Mouse (Mus musculus) CH12.LX (cell line): ENCODE measurements around the gene Defb26. TPM values are rescaled to one million over a fixed set of nuclear protein-coding genes. Genes with fewer than 3 reads are reported as not detected.

ENCODE experiments used
- DNase-seq: peaks from one replicate; pipeline ENCODE4 v3.0.0-alpha.2; 2013; ENCODE audit errors: extremely low read depth
- H3K27ac ChIP-seq: 2 replicates; pipeline ENCODE4 v1.5.1; 2012; ENCODE audit warnings: low read depth, mild to moderate bottlenecking, control low read depth, moderate library complexity; ENCODE audit not compliant: insufficient read depth
- H3K27me3 ChIP-seq: replicated peaks from 2 replicates; pipeline ENCODE3; 2012; ENCODE audit warnings: inconsistent platforms
- H3K36me3 ChIP-seq, 2 experiments: replicated peaks in 1 of 2; 2 replicates each; pipeline versions ENCODE3 to v1.6.1; 2012; ENCODE audit warnings: inconsistent platforms in 1 of 2, low read length in 1 of 2, mild to moderate bottlenecking in 1 of 2, mixed read lengths in 1 of 2, moderate library complexity in 1 of 2; ENCODE audit not compliant: control insufficient read depth in 1 of 2, insufficient read depth in 1 of 2
- H3K4me1 ChIP-seq, 2 experiments: 2 replicates each; pipeline ENCODE4 v1.6.1; 2012; ENCODE audit warnings: inconsistent platforms in 1 of 2, moderate library complexity in 1 of 2; ENCODE audit not compliant: insufficient read depth in 2 of 2, control insufficient read depth in 1 of 2
- H3K4me2 ChIP-seq: 2 replicates; pipeline ENCODE4 v1.6.1; 2012; ENCODE audit warnings: low read depth, mild to moderate bottlenecking, control low read depth; ENCODE audit not compliant: poor library complexity, insufficient read depth, severe bottlenecking
- H3K4me3 ChIP-seq, 3 experiments: fragments of 150-350 bp in 1 of 3; sonication (generic) in 1 of 3; replicated peaks in 1 of 3; 2 replicates each; pipeline versions ENCODE3 to v1.5.1; 2011 to 2012; ENCODE audit warnings: low read depth in 2 of 3, low read length in 2 of 3, mild to moderate bottlenecking in 2 of 3, moderate library complexity in 2 of 3, control low read depth in 1 of 3, improper control_type of control experiment in 1 of 3, inconsistent platforms in 1 of 3, mixed read lengths in 1 of 3; ENCODE audit not compliant: poor library complexity in 1 of 3
- H3K79me2 ChIP-seq: replicated peaks from 2 replicates; pipeline ENCODE4 v1.6.1; 2012; ENCODE audit warnings: mild to moderate bottlenecking, moderate library complexity; ENCODE audit not compliant: control insufficient read depth, poor library complexity, insufficient read depth, severe bottlenecking; ENCODE audit errors: extremely low read depth
- H3K9ac ChIP-seq: 2 replicates; pipeline ENCODE4 v1.6.1; 2012; ENCODE audit warnings: low read depth, mild to moderate bottlenecking, control low read depth, moderate library complexity; ENCODE audit not compliant: insufficient read depth
- H3K9me3 ChIP-seq: replicated peaks from 2 replicates; pipeline ENCODE3; 2012; ENCODE audit warnings: low read length, inconsistent platforms, mixed read lengths
- CTCF ChIP-seq, 2 experiments: IDR thresholded peaks in 1 of 2; conservative IDR thresholded peaks in 1 of 2; 2 replicates each; pipeline ENCODE4 v1.5.1; 2011 to 2012; ENCODE audit warnings: low read depth in 2 of 2, low read length in 2 of 2, improper control_type of control experiment in 1 of 2, inconsistent platforms in 1 of 2, mild to moderate bottlenecking in 1 of 2, moderate library complexity in 1 of 2
- EP300 ChIP-seq: IDR thresholded peaks from 2 replicates; pipeline ENCODE4 v1.6.1; 2011; ENCODE audit warnings: low read length, improper control_type of control experiment
- ETS1 ChIP-seq: conservative IDR thresholded peaks from 2 replicates; pipeline ENCODE4 v1.6.1; 2012; ENCODE audit warnings: low read depth, mild to moderate bottlenecking, inconsistent platforms, low read length, improper control_type of control experiment, moderate library complexity
- GABPA ChIP-seq: IDR thresholded peaks from 2 replicates; pipeline ENCODE4 v1.6.1; 2012; ENCODE audit warnings: low read depth, low read length, improper control_type of control experiment, inconsistent platforms; ENCODE audit not compliant: insufficient replicate concordance
- HCFC1 ChIP-seq: IDR thresholded peaks from 2 replicates; pipeline ENCODE4 v1.6.1; 2012; ENCODE audit warnings: low read depth, mild to moderate bottlenecking, inconsistent platforms, low read length, improper control_type of control experiment
- IRF4 ChIP-seq: IDR thresholded peaks from 2 replicates; pipeline ENCODE4 v1.6.1; 2014; ENCODE audit warnings: low read depth, mild to moderate bottlenecking, inconsistent platforms, low read length, improper control_type of control experiment
- JUN ChIP-seq: IDR thresholded peaks from 2 replicates; pipeline ENCODE4 v1.6.1; 2011; ENCODE audit warnings: low read depth, mild to moderate bottlenecking, low read length, improper control_type of control experiment, moderate library complexity; ENCODE audit not compliant: insufficient read depth
- NELFE ChIP-seq: IDR thresholded peaks from 2 replicates; pipeline ENCODE4 v1.6.1; 2011; ENCODE audit warnings: low read depth, low read length, improper control_type of control experiment
- NRF1 ChIP-seq: IDR thresholded peaks from 2 replicates; pipeline ENCODE4 v1.6.1; 2014; ENCODE audit warnings: low read depth, mild to moderate bottlenecking, inconsistent platforms, low read length, improper control_type of control experiment, moderate library complexity
- POLR2A ChIP-seq: IDR thresholded peaks from 2 replicates; pipeline ENCODE4 v1.6.1; 2011; ENCODE audit warnings: low read depth, mild to moderate bottlenecking, improper control_type of control experiment, low read length
- RCOR1 ChIP-seq: conservative IDR thresholded peaks from 2 replicates; pipeline ENCODE4 v1.6.1; 2012; ENCODE audit warnings: low read depth, mild to moderate bottlenecking, inconsistent platforms, low read length, improper control_type of control experiment
- SMC3 ChIP-seq: IDR thresholded peaks from 2 replicates; pipeline ENCODE4 v1.6.1; 2011; ENCODE audit warnings: low read depth, low read length, improper control_type of control experiment
- USF1 ChIP-seq: IDR thresholded peaks from 2 replicates; pipeline ENCODE4 v1.6.1; 2014; ENCODE audit warnings: low read depth, mild to moderate bottlenecking, inconsistent platforms, low read length, improper control_type of control experiment
- USF2 ChIP-seq: conservative IDR thresholded peaks from 2 replicates; pipeline ENCODE4 v1.6.1; 2011; ENCODE audit warnings: low read depth, low read length, improper control_type of control experiment
- ZC3H11A ChIP-seq: IDR thresholded peaks from 2 replicates; pipeline ENCODE4 v1.6.1; 2012; ENCODE audit warnings: low read depth, mild to moderate bottlenecking, inconsistent platforms, low read length, improper control_type of control experiment
- ZKSCAN1 ChIP-seq: IDR thresholded peaks from 2 replicates; pipeline ENCODE4 v1.6.1; 2012; ENCODE audit warnings: low read depth, inconsistent platforms, low read length, improper control_type of control experiment, borderline replicate concordance
- dilution Hi-C: fragments of 300-500 bp; cut with MboI; formaldehyde crosslinking; loops from 2 replicates; pipeline ENCODE4 v1.14.3; 2020; ENCODE audit warnings: low sequenced_read_pairs; ENCODE audit not compliant: extremely low pct_unique_long_range_greater_than_20kb, extremely low pct_ligation_motif_present
- in situ Hi-C: fragments of 300-500 bp; cut with MboI; formaldehyde crosslinking; loops from 3 replicates; pipeline ENCODE4 v1.14.3; 2019; ENCODE audit warnings: low sequenced_read_pairs, low pct_ligation_motif_present, low pct_unique_long_range_greater_than_20kb, mixed read lengths
- polyA plus RNA-seq: library from polyadenylated mRNA; unstranded; fragments of >175 nt; gene quantifications from 2 replicates; pipeline ENCODE4 v1.2.1, GENCODE M21; 2012; ENCODE audit warnings: low read depth; ENCODE audit not compliant: insufficient read length
- total RNA-seq, 2 experiments: library from RNA; depleted of rRNA; stranded (reverse); fragments of 300-350 nt in 1 of 2; fragments of >200 nt in 1 of 2; gene quantifications; 2 replicates each; pipeline ENCODE4 v1.2.3; 2012 to 2014

Defb26 gene
- total and polyA plus RNA-seq, 3 experiments: not detected

DNA sequence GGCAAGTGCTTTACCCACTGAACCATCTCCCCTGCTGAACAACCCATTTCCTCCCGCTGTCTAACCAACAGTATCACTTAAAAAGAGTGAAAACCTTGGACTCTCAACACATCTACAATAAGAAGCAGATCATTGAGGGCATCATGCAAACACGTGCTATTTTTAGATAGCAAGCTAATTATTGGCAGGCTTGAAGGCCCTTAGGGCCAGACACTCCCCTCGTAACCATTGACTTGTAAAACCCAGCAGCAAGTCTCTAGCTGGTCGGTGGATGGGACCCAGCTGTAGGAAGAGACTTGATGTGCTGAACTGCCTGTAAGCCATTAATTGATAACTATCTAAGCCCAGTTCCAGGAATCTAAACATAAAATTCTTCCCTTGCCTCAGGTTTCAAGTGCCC is 32.0 kb upstream of the Defb26 start:
- dilution Hi-C loops: no loop called here
- H3K27me3 ChIP-seq: peaks cover 3% of the 10 kb centered on the region

GRCm38 (mm10) chr2:152542897-152543296 is 31.4 kb upstream of the Defb26 start:
- H3K4me1 ChIP-seq: no peaks in the 10 kb centered on the region
- H3K9me3 ChIP-seq: peaks cover 4% of the 10 kb centered on the region
- no peaks in the 10 kb centered on the region for H3K79me2 ChIP-seq
- peaks cover 3% of the 10 kb centered on the region for H3K27me3 ChIP-seq
- no peak overlapping the region for H3K4me2 ChIP-seq
- peak in 1 of 2 experiments; percentile 18; a peak in 2 of 4 replicates for TF ChIP-seq CTCF (conservative IDR thresholded peaks at IDR 0.05 in 1 of 2, IDR thresholded peaks at IDR 0.05 in 1 of 2; ENCODE audit: low read depth in 2 of 2, low read length in 2 of 2)
- TF ChIP-seq GABPA: no peak
- TF ChIP-seq HCFC1: no peak
- no peaks in the 10 kb centered on the region for H3K36me3 ChIP-seq
- no peak overlapping the region for H3K27ac ChIP-seq
- H3K9ac ChIP-seq: no peak overlapping the region
- H3K4me3 ChIP-seq: no peak overlapping the region
- in situ Hi-C loops (no loop called here), dilution Hi-C loops (no loop called here)
- DNase-seq: no peak

More for the DNA sequence above, 32.0 kb upstream of the Defb26 start:
- no peak for DNase-seq
- in situ Hi-C loops: no loop called here
- H3K36me3 ChIP-seq: no peaks in the 10 kb centered on the region
- no peak overlapping the region for H3K27ac ChIP-seq
- no peaks in the 10 kb centered on the region for H3K4me1 ChIP-seq
- no peak overlapping the region for H3K4me3 ChIP-seq
- H3K9ac ChIP-seq: no peak overlapping the region
- peaks cover 4% of the 10 kb centered on the region for H3K9me3 ChIP-seq
- no peaks in the 10 kb centered on the region for H3K79me2 ChIP-seq
- H3K4me2 ChIP-seq: no peak overlapping the region
- TF ChIP-seq ZC3H11A: no peak
- TF ChIP-seq SMC3: no peak
- TF ChIP-seq EP300: no peak
- no peak for TF ChIP-seq RCOR1
- TF ChIP-seq IRF4: no peak
- TF ChIP-seq ZKSCAN1: no peak
- TF ChIP-seq NELFE: no peak
- TF ChIP-seq USF1: no peak
- no peak for TF ChIP-seq NRF1
- no peak for TF ChIP-seq JUN
- no peak for TF ChIP-seq POLR2A
- TF ChIP-seq USF2: no peak
- no peak for TF ChIP-seq ETS1
- TF ChIP-seq, all 38 proteins: peak for 0
